Mouse (Mus musculus) heart, adult 8-10 months (tissue): ENCODE data around the gene Cpvl. TPM values are rescaled to one million over a fixed set of nuclear protein-coding genes. Genes with fewer than 3 reads are reported as not detected.

Experiments
- total RNA-seq, 4 experiments: library from RNA; stranded (reverse); gene quantifications; 2 replicates each; pipeline ENCODE4 v1.2.4; 2022

The Cpvl gene
- total RNA-seq, 4 experiments from 2014 or later, result not detected

Other genes starting within 250 kb of the Cpvl start
- 1 to 10 TPM; 3.2 to 3.6 (median 3.4) TPM for gene Tril, start 157.8 kb downstream of the Cpvl start, total RNA-seq
- 1 to 10 TPM; 2.7 to 5.1 (median 2.9) TPM for gene Chn2, start 60.9 kb upstream of the Cpvl start, total RNA-seq